Mouse (Mus musculus) spleen, adult 10 weeks (tissue): ENCODE measurements around the gene 4921501E09Rik. TPM values are rescaled to one million over a fixed set of nuclear protein-coding genes. Genes with fewer than 3 reads are reported as not detected.

Experiments
- polyA plus RNA-seq: library from polyadenylated mRNA; stranded (reverse); fragments of 350-450 nt; fragmentation: Illumina TruSeq; extraction: RNeasy Lipid Tissue Mini Kit (QIAGEN cat#74804); gene quantifications from one replicate; pipeline ENCODE4 v1.2.3, GENCODE M21; 2015; ENCODE audit warnings: low replicate concordance; ENCODE audit not compliant: insufficient read depth

The 4921501E09Rik gene
- polyA plus RNA-seq = not detected

GRCm38 (mm10) chr17:33067958-33068357 is at the start of gene 4921501E09Rik:
TSS of gene 4921501E09Rik (minus strand) at chr17:33068058.

GRCm38 (mm10) chr17:33089220-33089949 is 21.5 kb upstream of the 4921501E09Rik start, which contains the start of gene Zfp563:
TSS of gene Zfp563 (plus strand) at chr17:33089310.

GRCm38 (mm10) chr17:33032900-33033891 is 34.7 kb downstream of the 4921501E09Rik start, which contains the start of gene Zfp763:
TSS of gene Zfp763 (minus strand) at chr17:33033402.

Other genes starting within 250 kb of the 4921501E09Rik start
- 11.3 TPM for gene Zfp799, start 237.8 kb downstream of the 4921501E09Rik start, polyA plus RNA-seq
- gene Zfp870, start 176.4 kb downstream of the 4921501E09Rik start, polyA plus RNA-seq = 13.0 TPM
- not detected for gene Cyp4f14, start 150.7 kb downstream of the 4921501E09Rik start, polyA plus RNA-seq
- 40.5 TPM for gene Cyp4f13, start 120.7 kb downstream of the 4921501E09Rik start, polyA plus RNA-seq
- gene Zfp472, start 102.2 kb downstream of the 4921501E09Rik start, polyA plus RNA-seq = 28.0 TPM
- gene Zfp952, start 74.9 kb downstream of the 4921501E09Rik start, polyA plus RNA-seq = 36.4 TPM
- 7.5 TPM for gene Zfp763, start 34.7 kb downstream of the 4921501E09Rik start, polyA plus RNA-seq
- 8.2 TPM for gene Zfp563, start 21.3 kb upstream of the 4921501E09Rik start, polyA plus RNA-seq
- not detected for gene Morc2b, start 71.6 kb upstream of the 4921501E09Rik start, polyA plus RNA-seq
- not detected for gene Olfr55, start 100.4 kb upstream of the 4921501E09Rik start, polyA plus RNA-seq
- not detected for gene Olfr239, start 123.2 kb upstream of the 4921501E09Rik start, polyA plus RNA-seq
- gene Olfr1564, start 153.6 kb upstream of the 4921501E09Rik start, polyA plus RNA-seq = not detected
- gene Zfp955a, start 187.1 kb upstream of the 4921501E09Rik start, polyA plus RNA-seq = 15.8 TPM
- not detected for gene Olfr63, start 196.6 kb upstream of the 4921501E09Rik start, polyA plus RNA-seq
- 10.1 TPM for gene Zfp955b, start 221.5 kb upstream of the 4921501E09Rik start, polyA plus RNA-seq